Mouse (Mus musculus) hindbrain, embryonic 10.5 days (tissue): Measurements from ENCODE around the gene Acoxl. TPM values are rescaled to one million over a fixed set of nuclear protein-coding genes. Genes with fewer than 3 reads are reported as not detected.

Source experiments
- DNase-seq: peaks from one replicate; pipeline ENCODE4 v3.0.0-alpha.2; 2017; ENCODE audit warnings: low spot score
- H3K27ac ChIP-seq: fragments of 300-500 bp; sonication (generic); 2 replicates; pipeline ENCODE4 v1.5.1; 2016; ENCODE audit warnings: mild to moderate bottlenecking, moderate library complexity
- H3K27me3 ChIP-seq: fragments of 300-500 bp; sonication (generic); 2 replicates; pipeline ENCODE4 v1.6.1; 2016; ENCODE audit warnings: mild to moderate bottlenecking; ENCODE audit not compliant: poor library complexity, insufficient read depth, severe bottlenecking
- H3K36me3 ChIP-seq: fragments of 300-500 bp; sonication (generic); 2 replicates; pipeline ENCODE4 v1.6.1; 2016; ENCODE audit warnings: mild to moderate bottlenecking, moderate library complexity
- H3K4me1 ChIP-seq: fragments of 300-500 bp; sonication (generic); replicated peaks from 2 replicates; pipeline ENCODE4 v1.6.1; 2016; ENCODE audit warnings: mild to moderate bottlenecking
- H3K4me3 ChIP-seq: fragments of 300-500 bp; sonication (generic); 2 replicates; pipeline ENCODE4 v1.5.1; 2016; ENCODE audit warnings: mild to moderate bottlenecking, moderate library complexity
- H3K9me3 ChIP-seq: fragments of 300-500 bp; sonication (generic); 2 replicates; pipeline ENCODE4 v1.6.1; 2016; ENCODE audit warnings: mild to moderate bottlenecking, moderate library complexity
- WGBS: fragments of 180-500 bp; shearing (Covaris S2); methylation state at CpG from one replicate; pipeline ENCODE4 v1.1.7; 2016; 5-methylcytosine and 5-hydroxymethylcytosine counted together
- polyA plus RNA-seq: library from polyadenylated mRNA; unstranded; fragments of >200 nt; fragmentation: Nextera tagmentation; extraction: Ambion mirVana; gene quantifications from 2 replicates; pipeline ENCODE4 v1.2.1, GENCODE M21; 2016

The Acoxl gene
- polyA plus RNA-seq, 1 experiment from 2014 or later: 0.07 TPM

GRCm38 (mm10) chr2:127846571-127846970, 7.9 kb downstream of the Acoxl start:
- no peaks in the 10 kb centered on the region for H3K4me1 ChIP-seq
- H3K27me3 ChIP-seq: no peaks in the 10 kb centered on the region
- no peak overlapping the region for H3K27ac ChIP-seq
- no peaks in the 10 kb centered on the region for H3K36me3 ChIP-seq
- H3K9me3 ChIP-seq: no peaks in the 10 kb centered on the region
- no peak overlapping the region for H3K4me3 ChIP-seq
- 41% methylated on average over 1 of the region's 1 CpGs for WGBS
- DNase-seq: no peak

GRCm38 (mm10) chr2:127850371-127850770, 11.7 kb downstream of the Acoxl start:
- Histone ChIP-seq H3K27me3 (no peaks in the 10 kb centered on the region), H3K36me3 (no peaks in the 10 kb centered on the region), H3K4me1 (no peaks in the 10 kb centered on the region), H3K27ac (no peak overlapping the region), H3K9me3 (no peaks in the 10 kb centered on the region), H3K4me3 (no peak overlapping the region)
- no peak for DNase-seq
- 88% methylated on average over 2 of the region's 2 CpGs for WGBS

DNA sequence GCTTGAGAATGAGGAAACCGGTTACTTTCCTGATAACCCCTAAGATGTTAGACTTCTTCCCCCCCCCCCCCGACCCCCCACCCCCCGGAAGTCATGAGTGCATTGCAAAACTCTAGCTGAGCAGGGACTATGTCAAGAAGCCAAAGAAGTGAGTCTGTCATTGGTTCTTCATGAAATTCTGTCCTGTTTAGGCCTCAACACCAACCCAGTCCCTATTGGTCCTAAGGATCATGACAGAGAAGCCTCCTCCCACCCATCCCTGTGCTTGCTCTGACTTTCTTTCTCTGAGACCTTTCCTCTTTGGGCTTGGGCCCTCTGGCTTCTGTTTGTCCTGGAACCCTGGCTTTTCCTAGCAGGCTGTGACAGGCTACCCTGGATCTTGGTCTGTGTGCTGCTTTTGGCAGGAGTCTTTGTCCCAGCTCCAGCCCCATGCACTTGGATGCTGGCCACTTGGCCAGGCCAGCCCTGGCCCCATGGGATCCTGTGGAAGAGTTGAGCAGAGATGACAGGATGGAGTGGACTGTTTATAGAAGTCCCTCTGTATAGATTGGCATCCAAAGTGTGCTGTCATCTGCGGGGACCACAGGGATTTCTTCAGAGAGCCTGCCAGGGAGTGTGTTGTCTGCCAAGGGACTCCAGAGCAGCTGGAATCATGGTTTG, 15.8 kb downstream of the Acoxl start:
- no peaks in the 10 kb centered on the region for H3K4me1 ChIP-seq
- H3K9me3 ChIP-seq: no peaks in the 10 kb centered on the region
- 75% methylated on average over 4 of the region's 4 CpGs for WGBS
- H3K36me3 ChIP-seq: no peaks in the 10 kb centered on the region
- H3K27me3 ChIP-seq: no peaks in the 10 kb centered on the region
- no peak overlapping the region for H3K27ac ChIP-seq
- no peak overlapping the region for H3K4me3 ChIP-seq
- DNase-seq: no peak

DNA sequence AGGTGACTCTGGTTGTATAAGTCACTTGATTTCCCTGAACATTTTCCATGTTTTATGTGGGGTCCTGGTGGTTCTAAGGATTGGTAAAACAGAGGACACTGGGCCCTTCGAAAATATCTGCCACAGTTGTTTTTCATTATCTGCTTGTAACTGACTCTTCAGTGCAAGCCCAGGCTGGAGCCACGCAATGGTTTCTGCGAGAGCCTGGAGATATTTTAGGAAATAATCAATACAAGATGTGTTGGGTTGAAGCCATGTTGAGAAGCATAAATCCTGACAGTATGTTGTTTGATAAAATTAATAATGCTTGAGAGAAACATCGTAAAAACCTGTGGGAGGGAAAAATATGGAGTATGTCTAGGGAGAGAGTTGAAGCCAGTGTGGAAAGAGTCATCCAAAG, 25.7 kb downstream of the Acoxl start:
- Histone ChIP-seq H3K4me1 (0 out of 2 replicates have a peak, but pooled peaks cover 4% of the 10 kb centered on the region), H3K36me3 (no peaks in the 10 kb centered on the region), H3K27ac (no peak overlapping the region), H3K27me3 (no peaks in the 10 kb centered on the region), H3K4me3 (no peak overlapping the region), H3K9me3 (no peaks in the 10 kb centered on the region)
- DNase-seq: no peak
- WGBS: 69% methylated on average over 4 of the region's 4 CpGs

DNA sequence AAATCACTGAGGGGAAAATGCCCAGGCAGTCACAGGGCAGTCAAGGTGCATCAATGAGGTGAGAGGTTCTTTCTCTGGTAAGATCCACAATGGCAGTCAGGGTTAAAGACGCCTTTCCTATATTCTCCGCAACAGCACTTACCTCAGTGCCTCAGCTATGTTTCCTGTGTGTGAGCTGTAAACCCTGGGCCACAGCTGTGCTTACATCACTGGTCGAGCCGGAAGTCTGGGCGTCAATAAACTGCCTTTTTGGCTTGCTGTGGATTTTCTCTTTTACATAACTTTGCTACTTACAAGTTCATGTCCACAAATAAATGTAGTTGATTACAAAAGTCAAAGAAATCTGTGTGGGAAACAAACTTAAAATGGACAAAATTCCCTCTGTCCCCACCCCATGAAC, 42.4 kb downstream of the Acoxl start:
- Histone ChIP-seq H3K27ac (no peak overlapping the region), H3K4me3 (no peak overlapping the region), H3K4me1 (no peaks in the 10 kb centered on the region), H3K27me3 (no peaks in the 10 kb centered on the region), H3K36me3 (no peaks in the 10 kb centered on the region), H3K9me3 (no peaks in the 10 kb centered on the region)
- DNase-seq: no peak
- 89% methylated on average over 5 of the region's 5 CpGs for WGBS

DNA sequence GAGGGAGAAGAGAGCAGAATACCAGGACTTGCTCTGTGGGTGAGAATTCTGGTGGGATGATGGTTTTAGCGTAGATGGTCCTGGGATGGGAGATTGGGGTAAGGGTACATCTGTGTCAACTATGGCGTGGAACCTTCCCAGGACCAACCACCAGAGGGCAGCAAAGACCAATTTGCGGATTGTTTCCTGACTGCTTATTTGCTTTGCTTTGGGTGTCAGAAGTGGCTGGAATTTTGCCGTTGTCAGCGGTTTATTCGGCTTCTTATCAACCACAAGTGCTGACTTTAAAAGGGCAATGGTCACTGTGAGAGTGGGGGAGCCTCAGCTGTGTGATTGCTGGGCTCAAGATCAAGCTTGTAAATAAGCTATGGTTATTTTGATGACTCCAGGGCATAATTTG, 50.8 kb downstream of the Acoxl start:
- peak; percentile 90 for DNase-seq

DNA sequence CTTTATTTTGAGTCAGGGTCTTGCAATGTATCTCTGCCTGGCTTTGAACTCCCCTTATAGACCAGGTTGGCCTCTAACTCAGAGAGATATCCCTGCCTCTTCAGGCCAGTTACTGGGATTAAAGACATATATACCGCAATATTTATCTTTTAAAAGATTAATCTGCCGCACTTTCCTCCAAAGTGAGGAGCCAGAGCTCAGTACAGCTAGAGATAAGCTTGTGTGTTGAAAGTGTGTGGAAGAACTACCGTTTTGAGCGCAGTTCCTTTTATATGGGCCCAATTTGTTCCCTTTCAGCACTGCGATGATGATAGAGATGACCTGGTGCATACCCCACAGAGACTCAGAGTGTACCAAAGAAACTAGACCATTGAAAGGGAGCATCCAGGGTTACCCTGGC, 51.3 kb downstream of the Acoxl start:
- peaks cover 5% of the 10 kb centered on the region; the same call in 1 of the 2 replicates for H3K4me1 ChIP-seq
- no peak for DNase-seq
- no peaks in the 10 kb centered on the region for H3K9me3 ChIP-seq
- peaks cover 16% of the 10 kb centered on the region for H3K27me3 ChIP-seq
- no peak overlapping the region for H3K27ac ChIP-seq
- no peaks in the 10 kb centered on the region for H3K36me3 ChIP-seq
- 90% methylated on average over 5 of the region's 5 CpGs for WGBS
- no peak overlapping the region for H3K4me3 ChIP-seq

More for the DNA sequence above, 50.8 kb downstream of the Acoxl start:
- peaks cover 16% of the 10 kb centered on the region for H3K27me3 ChIP-seq
- H3K9me3 ChIP-seq: no peaks in the 10 kb centered on the region
- H3K36me3 ChIP-seq: no peaks in the 10 kb centered on the region
- no peak overlapping the region for H3K4me3 ChIP-seq
- H3K4me1 ChIP-seq: peaks cover 3% of the 10 kb centered on the region; the same call in 1 of the 2 replicates
- WGBS: 6% methylated on average over 6 of the region's 6 CpGs
- H3K27ac ChIP-seq: no peak overlapping the region

DNA sequence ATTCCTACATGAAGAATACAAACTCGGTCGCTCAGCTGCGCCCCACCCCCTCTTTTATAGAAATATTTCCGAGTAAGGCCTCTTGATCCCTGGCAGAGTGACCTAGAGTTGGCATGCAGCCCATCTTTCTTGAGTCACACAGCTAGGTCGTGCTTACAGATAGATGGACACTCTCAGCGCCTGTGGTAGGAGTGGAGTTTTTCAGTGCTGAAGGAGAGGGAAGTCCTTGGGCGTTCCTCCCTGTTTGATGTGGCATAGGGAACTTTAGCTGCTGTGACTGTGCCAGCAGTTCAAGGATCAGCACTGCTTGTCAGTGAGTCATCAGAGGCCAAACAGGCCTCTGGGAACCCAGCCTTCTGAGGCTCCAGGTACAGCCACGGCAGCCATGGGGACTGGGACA, 51.9 kb downstream of the Acoxl start:
- Histone ChIP-seq H3K36me3 (no peaks in the 10 kb centered on the region), H3K4me1 (peaks cover 5% of the 10 kb centered on the region; the same call in 1 of the 2 replicates), H3K9me3 (no peaks in the 10 kb centered on the region), H3K27ac (no peak overlapping the region), H3K27me3 (peaks cover 16% of the 10 kb centered on the region), H3K4me3 (no peak overlapping the region)
- WGBS: 87% methylated on average over 8 of the region's 8 CpGs
- no peak for DNase-seq

- no peak overlapping the region for H3K27ac ChIP-seq
- H3K27me3 ChIP-seq: peaks cover 16% of the 10 kb centered on the region
- 84% methylated on average over 3 of the region's 3 CpGs for WGBS
- DNase-seq: no peak
- H3K4me1 ChIP-seq: peaks cover 5% of the 10 kb centered on the region; the same call in 1 of the 2 replicates
- no peaks in the 10 kb centered on the region for H3K9me3 ChIP-seq
- H3K36me3 ChIP-seq: no peaks in the 10 kb centered on the region
- H3K4me3 ChIP-seq: no peak overlapping the region
Observed at GRCm38 (mm10) chr2:127891056-127891455, 52.4 kb downstream of the Acoxl start.

DNA sequence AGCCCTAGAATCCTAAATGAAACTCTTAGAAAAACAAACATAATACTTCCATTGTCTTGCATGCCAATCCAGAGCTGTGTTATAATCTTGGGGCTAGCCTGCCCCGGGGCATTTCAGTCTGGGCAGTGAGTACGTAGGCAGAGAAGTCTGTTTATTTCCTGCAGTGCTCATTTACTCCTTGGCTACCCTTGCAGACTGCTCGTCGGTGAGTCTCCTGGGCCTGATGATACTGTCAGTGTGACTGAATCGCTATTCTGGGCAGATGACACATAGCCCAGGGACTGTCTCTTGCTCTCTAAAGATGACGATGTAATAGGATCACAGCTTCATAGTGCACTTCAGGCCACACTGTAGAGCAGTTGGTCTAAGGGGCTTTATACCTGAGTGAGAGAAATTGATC, 56.2 kb downstream of the Acoxl start:
- Histone ChIP-seq H3K27me3 (peaks cover 5% of the 10 kb centered on the region), H3K27ac (no peak overlapping the region), H3K9me3 (no peaks in the 10 kb centered on the region), H3K36me3 (no peaks in the 10 kb centered on the region), H3K4me1 (0 out of 2 replicates have a peak, but pooled peaks cover 2% of the 10 kb centered on the region), H3K4me3 (no peak overlapping the region)
- 57% methylated on average over 6 of the region's 6 CpGs for WGBS
- DNase-seq: no peak

GRCm38 (mm10) chr2:127897718-127898117, 59.0 kb downstream of the Acoxl start:
- no peaks in the 10 kb centered on the region for H3K36me3 ChIP-seq
- 0 out of 2 replicates have a peak, but pooled peaks cover 2% of the 10 kb centered on the region for H3K4me1 ChIP-seq
- no peak overlapping the region for H3K27ac ChIP-seq
- H3K9me3 ChIP-seq: no peaks in the 10 kb centered on the region
- no peaks in the 10 kb centered on the region for H3K27me3 ChIP-seq
- DNase-seq: no peak
- 73% methylated on average over 5 of the region's 5 CpGs for WGBS
- H3K4me3 ChIP-seq: no peak overlapping the region

DNA sequence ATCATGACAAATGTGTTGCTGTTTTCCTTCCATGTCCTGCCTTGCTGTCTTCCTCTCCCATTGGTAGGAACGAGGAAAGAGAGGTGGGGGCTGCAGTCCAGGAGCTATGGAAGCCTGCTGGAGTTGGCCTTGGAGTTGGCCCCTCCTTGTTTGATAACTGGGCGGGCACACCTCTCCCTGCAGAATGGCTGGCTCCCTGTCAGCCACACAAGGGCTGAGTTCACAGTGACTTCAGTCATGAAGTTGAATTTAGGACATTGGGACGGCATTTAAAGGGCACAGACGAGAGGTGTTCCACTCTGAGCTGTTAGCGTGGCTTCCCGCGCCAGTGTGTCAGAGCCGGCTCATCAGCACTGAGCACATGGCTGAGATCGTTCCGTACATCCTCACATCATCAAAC, 66.2 kb downstream of the Acoxl start:
- Histone ChIP-seq H3K36me3 (no peaks in the 10 kb centered on the region), H3K4me3 (no peak overlapping the region), H3K27ac (0 out of 2 replicates have a peak overlapping the region, but pooled peaks have one; percentile 59), H3K9me3 (no peaks in the 10 kb centered on the region), H3K4me1 (peaks cover 56% of the 10 kb centered on the region), H3K27me3 (peaks cover 45% of the 10 kb centered on the region)
- DNase-seq: no peak
- WGBS: 87% methylated on average over 10 of the region's 10 CpGs

- Histone ChIP-seq H3K4me3 (0 out of 2 replicates have a peak overlapping the region, but pooled peaks have one; percentile 6), H3K36me3 (no peaks in the 10 kb centered on the region), H3K27me3 (peaks cover 46% of the 10 kb centered on the region), H3K27ac (peak overlapping the region; percentile 57), H3K4me1 (peaks cover 57% of the 10 kb centered on the region), H3K9me3 (no peaks in the 10 kb centered on the region)
- peak; percentile 12 for DNase-seq
- 33% methylated on average over 6 of the region's 6 CpGs for WGBS
Observed at GRCm38 (mm10) chr2:127906973-127907678, 68.5 kb downstream of the Acoxl start.
